Mouse (Mus musculus) kidney, postnatal 25 days (tissue): ENCODE measurements at regions not wholly inside any gene's neighbourhood (a gene's known extent, or its start where the extent isn't known, plus 50 kb on each side); places are given as distances from the start of the nearest gene placed in this dataset.

Experiments used
- DNase-seq, 2 experiments: peaks; one replicate each; pipeline ENCODE4 v3.0.0; 2021; ENCODE audit warnings: mixed read lengths in 2 of 2

DNA sequence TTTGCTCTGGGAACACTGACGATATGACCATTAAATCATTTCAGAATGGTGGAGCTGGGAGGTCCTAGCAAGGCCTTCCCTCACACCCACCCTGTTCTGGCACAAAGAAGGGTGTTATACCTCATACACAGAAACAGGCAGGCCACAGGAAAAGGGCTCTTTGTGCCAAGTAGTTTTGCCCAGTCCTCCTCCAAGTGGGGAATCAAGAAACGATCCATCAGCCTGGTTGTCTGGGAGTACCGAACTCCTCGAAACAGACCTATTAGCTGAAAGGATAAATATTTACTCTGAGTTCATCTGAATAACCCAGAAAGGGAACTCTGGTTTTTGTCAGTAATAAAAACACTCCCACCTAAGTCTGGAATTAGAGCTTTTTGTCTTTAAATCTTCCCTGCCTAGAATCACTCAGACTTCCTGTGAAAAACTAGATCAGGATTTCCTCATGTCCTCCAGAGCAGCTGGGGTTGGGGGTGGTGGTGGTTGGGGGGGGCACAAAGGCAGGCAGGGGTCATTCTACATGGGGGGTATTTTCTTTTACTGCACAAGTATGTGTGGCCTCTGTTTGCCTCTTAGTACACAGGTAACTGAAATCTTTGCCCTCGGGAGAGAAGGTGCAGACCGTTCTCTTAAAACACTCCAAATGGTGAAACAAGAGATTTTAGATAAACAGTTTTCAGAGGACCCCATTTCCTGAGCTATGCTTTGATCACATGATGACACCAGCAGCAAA lies 681.3 kb downstream of the Gsdmc2 start:
- no peak for DNase-seq

DNA sequence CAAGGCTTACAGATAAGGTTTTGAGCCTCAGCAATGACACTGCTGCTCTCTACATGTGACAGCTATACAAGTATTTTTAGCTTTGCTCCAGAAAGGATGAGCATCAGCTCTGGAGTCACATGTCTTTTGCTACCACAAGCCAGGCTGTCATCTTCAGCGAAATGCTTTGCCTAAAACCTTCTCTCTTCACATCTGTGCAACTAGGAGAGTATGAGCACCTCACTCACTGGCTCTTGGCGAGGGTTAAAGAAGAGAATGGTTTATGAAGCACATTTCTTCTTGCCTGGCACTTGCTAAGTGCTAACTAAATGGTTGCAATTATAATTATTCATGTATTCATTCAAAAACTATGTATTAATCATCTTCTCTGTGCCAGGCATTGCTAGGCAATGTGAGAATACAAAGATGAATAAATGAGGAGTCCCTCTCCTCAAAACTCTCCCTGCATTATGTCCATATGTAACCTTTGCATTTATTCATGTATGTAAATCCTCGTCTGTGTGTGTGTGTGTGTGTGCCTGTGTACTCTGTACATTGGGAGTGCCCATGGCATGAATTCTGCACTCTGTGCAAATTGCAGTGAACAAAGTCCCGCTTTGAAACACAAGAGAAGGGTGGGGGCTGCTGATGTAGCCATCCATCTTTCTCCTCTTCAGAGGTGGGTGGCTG lies 682.0 kb downstream of the Gsdmc2 start:
- DNase-seq, result no peak

DNA sequence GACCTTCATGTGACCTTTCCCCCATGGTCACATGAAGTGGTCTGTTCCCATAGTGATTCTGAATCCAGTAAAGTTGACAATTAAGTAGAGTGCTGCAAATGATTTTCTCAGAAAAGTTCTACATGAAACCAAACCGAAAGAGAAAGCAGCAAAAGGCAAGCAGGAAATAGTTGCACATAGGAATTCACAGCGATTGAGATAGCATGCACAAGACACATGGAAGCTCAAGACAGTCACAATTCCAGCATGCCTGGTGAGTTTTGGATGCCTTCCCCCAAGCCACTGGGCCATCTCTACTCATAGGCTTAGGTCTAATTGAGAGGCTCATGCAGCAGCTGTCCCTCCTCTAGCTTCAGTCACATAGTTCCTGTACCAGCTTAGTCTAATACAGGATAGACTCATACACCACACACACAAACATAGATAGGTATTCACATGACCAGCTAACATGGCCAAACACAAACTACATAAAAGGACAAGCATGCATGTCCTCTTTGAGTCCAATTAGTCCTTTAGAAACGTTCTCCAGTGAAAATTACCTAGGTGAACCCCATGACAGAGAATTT lies 721.8 kb downstream of the Gsdmc2 start:
- DNase-seq, result no peak

DNA sequence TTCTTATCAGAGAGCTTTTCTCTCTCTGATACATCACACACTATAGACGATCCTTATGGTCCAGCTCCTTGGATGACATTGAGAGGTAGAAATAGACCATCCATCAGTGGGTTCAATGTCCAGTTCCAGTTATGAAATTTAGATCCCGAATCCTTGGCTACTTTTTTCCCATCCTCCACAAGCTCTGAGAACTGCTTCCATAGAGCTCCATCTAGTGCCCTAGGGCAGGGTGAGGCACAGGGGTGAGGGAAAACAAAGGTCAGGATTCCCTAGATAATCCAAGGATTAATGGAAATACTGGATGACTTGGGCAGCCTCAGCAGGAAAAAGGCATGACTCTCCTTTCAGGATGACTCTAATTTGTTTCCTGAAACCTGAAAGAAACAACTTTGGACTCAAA lies 732.1 kb downstream of the Gsdmc2 start:
- no peak for DNase-seq

DNA sequence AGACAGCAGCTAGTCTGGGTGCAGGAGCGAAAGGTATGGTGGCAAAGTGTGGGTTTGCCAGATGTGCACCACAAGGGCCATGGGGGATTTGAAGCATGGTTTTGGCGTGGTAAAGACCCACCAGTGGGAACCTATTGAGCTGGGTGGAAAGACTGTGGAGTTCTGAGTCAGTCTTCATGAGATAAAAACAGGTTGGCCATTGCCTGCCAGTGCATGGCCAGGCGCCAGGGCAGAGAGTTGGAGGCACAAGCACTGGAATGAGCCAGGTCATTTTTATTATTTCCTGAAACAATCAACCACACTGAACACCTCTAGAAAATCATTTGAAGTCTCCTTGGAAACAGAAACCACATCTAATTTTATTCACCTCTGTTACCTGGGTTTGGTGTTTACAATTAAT lies 744.9 kb downstream of the Gsdmc2 start:
- peak; percentile 13 to 36 for DNase-seq

DNA sequence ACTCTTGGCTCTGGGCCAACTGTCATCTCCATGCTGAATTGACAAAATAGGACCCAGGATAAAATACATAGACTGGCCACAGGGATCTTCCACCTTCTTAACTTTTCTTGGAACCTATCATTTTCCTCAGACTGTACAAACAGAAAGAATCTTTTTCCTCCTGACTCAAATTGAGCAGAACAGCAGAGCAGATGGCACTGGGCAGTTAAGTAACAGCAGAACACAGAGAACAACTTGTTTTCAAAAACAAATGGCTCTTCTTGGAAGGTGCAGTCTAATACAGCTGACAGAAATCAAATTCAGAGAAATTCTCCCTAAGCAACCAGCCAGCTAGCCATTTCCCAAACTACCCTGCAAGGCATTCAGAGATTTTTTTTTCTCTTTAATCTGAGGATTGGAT lies 763.0 kb downstream of the Gsdmc2 start:
- no peak for DNase-seq

DNA sequence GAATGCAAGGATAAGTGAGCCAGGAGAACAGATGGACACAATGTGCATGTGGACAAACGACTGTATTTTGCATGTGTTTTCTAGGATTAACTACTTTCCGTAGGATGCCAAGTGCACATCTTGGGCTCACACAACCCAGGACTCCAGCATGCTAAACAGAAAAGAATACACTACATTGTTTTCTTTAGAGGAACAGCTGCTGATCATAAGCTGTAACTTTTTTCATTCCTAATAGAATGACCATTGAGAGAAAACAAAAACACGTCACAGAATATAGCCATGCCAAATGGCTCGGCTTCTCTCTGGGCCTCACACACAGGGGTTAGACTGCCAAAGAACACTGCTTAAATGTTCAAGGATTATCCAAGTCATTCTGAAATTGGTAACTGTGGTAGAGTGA lies 765.2 kb downstream of the Gsdmc2 start:
- no peak for DNase-seq

DNA sequence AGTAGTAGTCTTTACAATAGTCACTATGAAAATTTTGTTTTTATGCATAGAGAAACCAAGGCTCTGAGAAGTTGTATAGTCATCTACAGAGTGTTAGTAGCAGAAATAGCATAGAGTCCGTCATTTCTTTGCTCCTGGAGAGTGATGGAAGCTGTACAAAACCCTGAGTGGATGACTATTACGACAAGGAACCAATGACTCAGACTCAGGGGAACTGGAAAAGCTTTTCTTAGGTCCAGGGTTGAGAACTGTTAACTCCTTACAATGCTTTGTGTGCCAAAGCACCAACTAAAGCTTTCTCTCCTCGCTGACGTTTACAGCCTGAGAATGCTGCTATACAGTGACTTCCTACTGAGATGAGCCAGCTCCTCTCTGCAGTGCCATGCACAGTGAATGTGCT lies 773.1 kb downstream of the Gsdmc2 start:
- no peak for DNase-seq

DNA sequence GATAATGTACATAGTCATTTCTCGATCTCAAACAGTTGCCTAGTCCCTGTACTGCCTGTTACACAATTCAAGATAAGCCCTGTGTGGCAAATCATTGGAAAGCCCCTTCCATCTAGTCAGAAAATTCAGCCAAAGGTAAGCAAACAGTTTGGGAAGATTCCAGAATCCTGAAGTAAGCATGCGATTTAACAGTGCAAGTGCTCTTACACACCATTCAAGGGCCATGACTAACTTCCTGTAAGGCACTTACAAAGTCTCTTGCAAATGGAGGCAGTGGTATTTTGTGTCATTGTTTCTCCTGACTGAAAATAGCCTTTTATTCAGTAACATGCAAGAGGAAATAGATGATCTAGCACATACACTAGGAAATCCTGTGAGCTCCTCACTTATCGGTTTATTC lies 777.9 kb downstream of the Gsdmc2 start:
- no peak for DNase-seq

DNA sequence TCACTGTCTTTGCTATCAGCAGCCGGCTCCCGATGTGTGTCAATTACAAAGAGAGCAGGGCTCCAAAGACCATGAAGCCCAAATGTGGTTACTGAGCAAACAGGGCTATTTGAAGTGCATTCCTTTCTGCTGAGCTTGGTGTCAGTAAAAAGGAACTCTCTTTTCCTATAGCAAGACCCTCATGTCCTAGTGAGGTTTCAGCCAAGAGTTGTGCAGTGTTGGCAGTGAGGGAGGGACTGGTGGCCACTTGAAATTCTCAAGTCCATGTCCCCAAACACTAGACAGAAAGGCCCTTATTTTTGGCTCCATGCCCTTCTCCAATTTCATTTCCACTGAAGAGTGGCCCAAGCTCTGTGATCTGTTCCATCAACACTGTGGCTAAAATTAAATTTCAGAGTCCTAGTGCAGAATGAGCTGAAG lies 778.9 kb downstream of the Gsdmc2 start:
- DNase-seq, result no peak

DNA sequence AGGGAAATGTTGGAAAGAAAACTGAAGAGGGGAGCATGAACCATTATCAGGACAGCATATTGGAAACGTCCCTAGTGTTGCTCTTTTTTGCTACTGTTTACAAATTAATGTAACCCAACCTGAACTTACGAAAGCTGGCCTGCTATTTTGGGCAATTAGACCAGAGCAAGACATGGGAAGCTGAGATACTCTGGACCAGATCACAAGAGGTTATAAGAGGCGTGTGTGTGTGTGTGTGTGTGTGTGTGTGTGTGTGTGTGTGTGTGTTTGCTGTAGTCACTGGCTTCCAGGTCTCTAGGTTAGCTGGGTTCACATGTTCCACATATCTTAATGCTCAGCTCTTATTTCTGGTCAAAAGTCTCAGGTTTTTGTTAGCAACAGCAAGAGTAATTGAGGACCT lies 783.1 kb downstream of the Gsdmc2 start:
- DNase-seq, result no peak

DNA sequence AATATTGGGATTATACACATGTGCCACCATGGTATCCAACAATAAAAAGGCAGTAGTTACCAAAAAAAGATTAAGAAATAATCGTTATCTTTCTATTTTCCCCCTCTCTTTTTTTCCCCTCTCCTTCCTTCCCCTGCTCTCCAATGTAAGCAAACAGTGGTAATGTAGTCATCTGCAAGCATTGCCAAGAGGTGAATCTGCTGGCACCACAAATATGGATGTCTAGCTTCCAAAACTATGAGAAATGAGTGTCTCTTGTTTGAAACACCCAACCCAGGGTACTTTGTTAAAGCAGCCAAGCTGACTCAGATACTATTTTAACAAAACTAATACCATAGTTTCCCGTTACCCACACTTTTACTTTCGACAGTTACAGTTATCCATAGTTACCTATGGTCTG lies 784.2 kb downstream of the Gsdmc2 start:
- DNase-seq, result no peak

DNA sequence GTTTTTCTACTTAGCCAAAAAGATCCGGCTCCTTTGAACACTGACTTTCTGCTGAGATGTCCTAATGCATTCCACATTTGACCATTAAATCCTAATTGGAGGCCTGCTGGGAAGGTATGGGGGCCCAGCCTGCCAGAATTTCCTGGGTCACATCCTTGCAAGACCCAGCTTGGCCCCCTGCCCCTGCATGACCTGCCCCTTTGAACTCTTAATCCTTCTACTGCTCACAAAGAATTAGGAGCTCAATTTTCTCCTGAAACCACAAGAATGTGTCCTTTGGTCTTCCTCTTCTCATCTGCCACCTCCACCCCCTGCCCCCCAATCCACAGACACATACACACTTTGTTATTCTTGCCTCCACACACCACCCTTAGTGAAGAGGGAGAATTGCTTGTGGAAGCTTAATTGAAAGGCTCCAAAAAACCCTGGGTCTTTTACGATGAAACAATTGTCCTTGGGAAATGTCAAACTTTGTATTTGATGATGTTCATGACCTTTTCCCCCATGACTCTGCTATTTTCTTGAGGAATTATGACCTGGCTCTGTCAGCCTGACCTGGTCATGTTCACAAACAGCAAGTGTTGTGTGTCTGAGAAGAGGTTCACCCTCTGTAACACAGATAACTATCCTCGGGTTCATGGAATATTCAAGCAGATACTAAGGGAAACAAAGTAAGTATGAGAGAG lies 792.3 kb downstream of the Gsdmc2 start:
- no peak for DNase-seq

DNA sequence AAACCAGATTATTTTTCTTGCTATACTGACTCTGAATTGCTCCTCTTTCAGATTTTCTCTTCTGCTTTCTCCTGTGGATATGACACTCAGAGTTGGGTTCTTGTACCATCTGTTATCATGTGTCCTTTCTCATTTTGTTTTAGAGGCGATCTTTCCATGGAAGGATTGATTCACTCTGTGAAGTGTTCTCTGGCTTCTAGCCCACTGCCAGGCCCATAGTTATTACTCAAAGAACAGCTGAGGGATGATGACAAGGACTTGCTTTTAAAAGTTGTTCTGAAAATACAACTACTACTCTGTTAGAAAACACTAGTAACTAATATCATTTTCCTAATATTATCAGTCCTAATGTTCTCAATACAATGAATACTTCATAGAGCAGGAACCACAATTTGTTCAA lies 794.9 kb downstream of the Gsdmc2 start:
- DNase-seq, result no peak

DNA sequence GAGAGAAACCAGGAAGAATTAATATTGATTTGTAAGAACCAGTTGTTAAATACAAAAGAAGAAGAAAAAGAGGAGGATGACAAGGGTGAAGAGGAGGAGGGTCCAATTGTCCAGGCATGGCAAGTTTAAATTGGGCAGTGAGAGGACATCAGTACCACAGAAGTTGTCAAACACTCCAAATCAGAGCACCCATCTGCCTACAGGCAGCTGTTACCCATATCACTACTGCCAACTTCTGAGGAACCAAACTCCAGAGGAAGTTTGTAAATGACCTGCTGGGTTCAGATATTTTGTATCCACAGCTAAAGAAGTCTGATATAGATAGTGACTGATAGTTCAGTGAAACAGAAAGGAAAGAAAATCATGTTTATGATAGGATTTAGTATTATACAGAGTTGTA lies 802.6 kb downstream of the Gsdmc2 start:
- DNase-seq, result no peak

DNA sequence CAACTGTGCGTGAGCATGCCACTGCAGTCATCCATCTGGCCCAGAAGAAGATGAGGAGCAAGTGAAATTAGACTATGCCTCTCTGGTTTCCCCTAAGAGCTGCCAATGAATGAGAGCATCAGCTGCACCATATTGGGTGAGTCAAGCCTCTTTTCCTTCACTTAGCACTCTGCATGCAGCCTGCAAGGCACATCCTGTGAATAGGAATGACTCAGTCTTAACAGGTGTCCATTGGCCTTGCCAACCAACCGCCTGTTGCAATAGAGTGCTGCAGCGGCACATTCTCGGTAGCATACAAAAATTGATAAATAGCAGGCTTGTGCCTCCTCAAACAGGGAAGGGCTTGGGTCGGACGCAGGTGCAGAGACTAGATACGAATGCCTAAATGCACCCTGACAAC lies 808.7 kb downstream of the Gsdmc2 start:
- DNase-seq, result peak in 1 of 2 experiments; percentile 18

DNA sequence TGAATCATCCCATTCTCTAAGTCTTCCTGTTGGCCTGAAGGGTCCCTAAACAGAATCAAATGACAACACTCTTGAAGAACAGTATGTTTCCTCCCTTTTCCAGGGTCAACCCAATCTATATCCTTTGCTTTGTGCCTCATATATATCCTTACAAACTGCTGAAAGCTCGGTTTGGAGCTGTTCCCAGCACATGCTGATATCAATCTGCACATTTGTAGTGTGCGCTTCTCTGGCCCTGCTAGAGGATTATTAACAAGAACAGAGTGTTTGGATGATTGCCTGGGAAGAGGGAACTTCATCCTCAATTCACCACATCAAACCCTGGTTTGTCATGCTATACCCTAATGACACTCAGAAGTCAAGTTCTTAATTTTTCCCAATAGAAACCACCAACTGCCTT lies 824.2 kb downstream of the Gsdmc2 start:
- no peak for DNase-seq

DNA sequence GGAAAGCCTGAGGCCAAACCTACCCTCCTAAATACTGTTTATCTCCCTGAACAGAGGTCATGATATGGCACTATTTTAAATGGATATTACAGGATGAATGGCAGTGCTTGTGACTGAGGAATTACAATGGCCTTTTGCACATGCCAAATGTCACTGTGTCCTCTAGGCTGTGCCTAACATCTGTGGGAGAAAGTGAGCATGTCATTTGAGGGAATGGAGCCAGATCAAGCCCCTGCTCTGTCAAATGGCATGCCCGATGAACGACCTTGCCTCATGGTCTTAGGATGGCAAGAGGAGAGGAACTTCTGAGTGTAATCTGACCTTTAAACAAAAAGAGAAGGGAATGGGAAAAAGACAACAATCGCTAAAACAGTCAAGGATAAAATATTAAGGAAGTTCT lies 827.0 kb downstream of the Gsdmc2 start:
- DNase-seq, result no peak

DNA sequence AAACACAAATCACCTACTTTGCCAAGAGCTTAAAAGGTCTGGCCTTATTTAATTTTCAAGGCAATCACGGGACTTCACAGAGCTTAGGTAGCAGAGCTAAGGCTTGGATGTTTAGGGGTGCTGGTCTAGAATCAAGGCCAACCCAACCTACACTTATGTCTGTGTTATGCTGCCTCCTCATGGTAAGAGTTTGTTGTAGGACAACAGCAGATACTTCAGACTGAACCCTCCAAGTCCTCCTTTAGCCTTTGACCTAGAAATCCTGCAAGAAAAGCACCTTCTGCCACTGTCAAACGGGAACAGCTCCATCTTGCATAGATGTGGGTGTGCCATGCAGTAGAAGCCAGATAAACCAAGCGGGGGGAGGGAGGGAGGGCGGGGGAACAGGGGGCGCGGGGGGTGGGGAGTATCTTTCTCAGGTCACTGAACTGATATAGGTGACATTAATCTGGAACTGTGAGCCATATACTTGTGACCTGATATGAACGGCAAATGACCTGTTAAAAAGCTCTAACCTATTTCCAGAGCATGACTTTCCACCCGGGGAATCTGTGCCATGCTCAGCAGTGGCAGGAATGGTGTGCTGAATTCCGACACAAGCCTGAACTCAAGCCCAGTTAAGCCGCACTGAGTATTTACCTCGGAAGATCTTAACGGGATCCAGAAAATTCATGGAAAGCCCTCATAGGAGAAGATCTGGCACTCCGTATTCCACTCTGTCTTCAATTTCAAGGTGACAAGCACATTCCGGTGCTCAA lies 838.3 kb downstream of the Gsdmc2 start:
- DNase-seq, result no peak

DNA sequence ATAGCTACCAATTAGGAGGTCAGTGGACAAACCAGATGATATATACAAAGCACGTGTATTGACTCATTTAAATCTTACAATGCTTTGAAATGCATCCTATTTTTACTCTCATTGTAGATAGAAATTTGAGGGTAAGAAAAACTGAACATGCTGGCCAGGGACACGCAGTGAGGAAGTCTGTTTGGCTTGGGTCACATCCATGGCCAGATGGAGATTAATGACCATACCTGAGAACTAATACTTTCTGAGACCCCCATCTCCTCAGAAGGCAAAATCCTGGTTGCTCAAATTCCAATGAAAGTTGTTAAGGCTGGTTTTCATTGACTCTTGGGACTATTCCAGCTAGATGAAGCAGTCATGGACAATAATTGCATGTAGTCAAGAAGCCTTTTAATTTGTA lies 850.3 kb downstream of the Gsdmc2 start:
- DNase-seq, result no peak

DNA sequence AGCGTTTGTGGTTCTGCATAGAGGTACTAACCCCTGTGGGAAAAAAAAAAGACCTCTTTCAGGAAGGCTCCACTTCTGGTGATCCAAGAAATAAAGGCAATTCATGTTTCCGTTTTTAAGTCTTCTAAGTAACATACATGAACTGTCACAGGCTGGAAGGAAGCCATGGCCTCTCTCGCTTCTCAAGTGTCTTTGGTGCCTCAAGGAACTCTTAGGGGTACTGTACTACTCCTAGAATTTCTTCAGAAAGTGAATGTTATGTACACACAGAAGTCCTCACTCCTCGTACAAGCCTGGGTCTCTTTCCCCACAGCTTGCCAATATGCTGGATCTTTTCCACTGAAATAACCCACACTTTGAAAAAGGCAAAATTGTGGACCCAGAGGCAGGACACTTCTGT lies 858.1 kb downstream of the Gsdmc2 start:
- DNase-seq, result no peak

DNA sequence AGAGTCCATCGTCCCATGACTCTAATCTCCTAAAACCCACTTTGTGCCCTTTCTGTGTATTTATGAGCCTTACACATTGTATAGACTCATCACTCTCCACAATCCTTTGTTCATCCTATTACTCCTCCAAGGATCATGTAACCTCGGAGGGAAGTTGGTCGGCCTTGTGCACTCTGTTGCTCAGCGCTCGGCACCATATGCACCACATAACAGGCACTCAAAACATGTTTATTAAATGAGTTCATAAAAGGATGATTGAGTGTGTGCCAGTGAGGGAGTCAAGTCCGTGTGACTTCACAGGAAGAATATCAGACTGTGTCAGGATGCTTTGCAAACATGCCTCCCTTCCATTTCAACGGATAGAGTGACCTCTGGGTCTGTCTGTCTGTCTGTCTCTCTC lies 858.8 kb downstream of the Gsdmc2 start:
- DNase-seq, result no peak

DNA sequence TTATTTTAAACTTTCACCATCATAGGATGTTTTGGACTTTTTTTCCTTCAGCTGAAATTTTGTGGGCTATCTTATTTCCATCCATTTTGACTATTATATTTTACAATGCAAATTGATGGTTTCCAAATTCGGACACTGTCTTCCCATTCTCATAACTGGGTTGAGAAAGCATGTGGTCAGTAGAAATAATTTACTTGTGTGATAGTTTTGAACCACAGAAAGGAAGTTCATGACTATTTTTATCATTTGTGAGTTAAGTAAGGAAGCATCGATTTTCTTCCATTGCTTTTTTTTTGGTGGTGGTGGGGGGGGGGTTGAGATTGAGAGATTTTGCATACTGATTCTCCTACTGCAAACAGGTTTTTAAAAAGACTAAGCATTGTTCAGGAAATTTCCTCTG lies 874.4 kb downstream of the Gsdmc2 start:
- no peak for DNase-seq
